Mouse (Mus musculus): ENCODE data around the gene Olfr1509. TPM values are rescaled to one million over a fixed set of nuclear protein-coding genes. Genes with fewer than 3 reads are reported as not detected.
"Not testable (repeated sequence)": the region's sequence is repeated elsewhere in the genome, so short reads cannot be mapped to it uniquely, and the experiment has no call there.

The Olfr1509 gene
- polyA plus RNA-seq (2015; fragmentation: Nextera tagmentation; extraction: Ambion mirVana): not detected in 2 replicates

DNA sequence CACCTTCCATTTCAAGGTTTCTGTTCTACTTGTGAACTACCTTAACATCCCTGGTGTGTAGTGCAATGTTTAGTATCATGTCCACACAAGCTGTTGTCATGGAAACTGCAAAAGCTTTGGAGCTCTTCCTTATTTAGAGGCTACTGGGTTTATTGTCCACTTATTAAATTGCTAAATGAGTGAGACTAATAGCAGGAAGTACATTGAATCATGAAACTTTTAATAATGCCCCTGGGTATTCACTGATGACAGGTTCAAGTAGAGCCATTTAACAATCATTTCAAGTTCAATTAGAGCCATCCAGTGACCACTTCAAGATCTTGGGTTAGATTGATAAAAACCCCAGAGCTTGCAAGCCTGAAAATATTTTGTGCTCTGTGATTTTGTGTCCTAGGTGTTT lies at the start of gene Olfr1509:
TSS of gene Olfr1509 (plus strand) at position 301 of the 400 bp plus-strand sequence.
- no peak for ATAC-seq (ENCODE audit: low FRiP score)
- no peaks in the 10 kb centered on the region for H3K27me3 ChIP-seq (replicated peaks)
- H3K4me3 ChIP-seq (replicated peaks): no peak within 1 kb of the TSS
- no peak within 1 kb of the TSS for H3K4me2 ChIP-seq
- H3K9me3 ChIP-seq (replicated peaks): no peaks in the 10 kb centered on the region; the same call in 1 of the 2 replicates
- H3K36me3 ChIP-seq: no peaks in the 10 kb centered on the region
- H3K9ac ChIP-seq (replicated peaks): no peak within 1 kb of the TSS
- H3K27ac ChIP-seq (replicated peaks): no peak within 1 kb of the TSS
- H3K4me1 ChIP-seq: no peaks in the 10 kb centered on the region

DNA sequence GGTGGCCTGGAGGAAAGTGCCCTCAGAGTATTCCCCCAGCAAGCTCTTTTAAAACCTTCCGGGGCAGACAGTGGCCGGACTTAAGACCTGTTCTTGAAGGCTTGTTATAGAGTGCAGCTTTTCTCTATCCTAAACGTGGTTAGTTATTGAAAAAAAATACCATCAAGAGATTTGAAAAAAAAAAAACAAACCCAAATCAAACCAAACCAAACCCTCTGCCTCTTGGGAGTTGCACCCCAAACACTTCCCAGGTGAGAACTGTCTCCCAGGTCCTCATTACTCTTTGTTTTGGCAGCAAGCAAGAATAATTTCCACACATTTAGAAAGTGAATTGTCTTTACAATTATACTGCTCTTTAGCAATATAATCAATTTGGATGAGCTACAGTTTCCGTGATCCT lies 45.5 kb upstream of the Olfr1509 start, which contains the start of gene Olfr1511:
TSS of gene Olfr1511 (minus strand) at position 101 of the 400 bp plus-strand sequence.
- WGBS: 79% methylated on average over 4 of the region's 4 CpGs
- no peak for ATAC-seq (ENCODE audit: low FRiP score)
- no peaks in the 10 kb centered on the region for H3K4me1 ChIP-seq

DNA sequence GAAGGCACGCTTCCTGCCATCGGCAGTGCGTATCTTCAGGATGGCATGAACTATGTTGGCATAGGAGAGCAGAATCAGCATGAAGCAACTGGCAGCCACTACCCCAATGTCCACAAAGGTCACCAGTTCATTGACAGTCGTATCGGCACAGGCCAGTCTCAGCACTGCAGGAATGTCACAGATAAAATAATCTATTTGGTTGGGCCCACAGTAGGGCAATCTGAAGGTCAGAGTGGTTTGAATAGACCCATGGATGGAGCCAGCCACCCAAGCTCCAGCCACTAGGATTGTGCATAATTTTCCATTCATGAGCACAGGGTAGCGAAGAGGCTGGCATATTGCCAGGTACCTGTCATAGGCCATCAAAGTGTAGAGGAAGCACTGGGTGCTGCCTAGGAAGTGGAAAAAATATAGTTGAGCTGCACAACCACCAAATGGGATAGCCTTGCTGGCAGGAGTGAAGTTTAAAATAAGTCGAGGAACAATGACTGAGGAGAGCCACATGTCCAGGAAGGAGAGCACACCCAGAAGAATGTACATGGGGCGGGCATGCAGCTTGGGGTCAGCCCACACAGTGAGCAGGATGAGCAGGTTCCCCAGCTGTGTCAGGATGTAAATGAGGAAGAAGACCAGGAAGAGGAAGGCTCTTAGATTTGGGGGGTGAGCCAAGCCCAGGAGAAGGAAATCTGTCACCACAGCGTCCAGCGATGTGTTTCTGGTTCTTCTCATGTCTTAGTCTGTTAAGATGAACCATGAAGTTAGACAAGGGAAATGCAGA lies 32.5 kb upstream of the Olfr1509 start:
- not testable (repeated sequence) for H3K36me3 ChIP-seq; H3K4me1 ChIP-seq; H3K27me3 ChIP-seq (replicated peaks); H3K27ac ChIP-seq (replicated peaks); H3K9ac ChIP-seq (replicated peaks); ATAC-seq (ENCODE audit: low FRiP score); H3K9me3 ChIP-seq (replicated peaks); H3K4me3 ChIP-seq (replicated peaks); H3K4me2 ChIP-seq
- 89% methylated on average over 7 of the region's 10 CpGs for WGBS

More for the DNA sequence above, 45.5 kb upstream of the Olfr1509 start, which contains the start of gene Olfr1511:
- no peaks in the 10 kb centered on the region for H3K36me3 ChIP-seq
- H3K9me3 ChIP-seq (replicated peaks): no peaks in the 10 kb centered on the region
- no peak within 1 kb of the TSS for H3K4me3 ChIP-seq (replicated peaks)
- no peak within 1 kb of the TSS for H3K9ac ChIP-seq (replicated peaks)
- no peak within 1 kb of the TSS for H3K4me2 ChIP-seq
- H3K27me3 ChIP-seq (replicated peaks): no peaks in the 10 kb centered on the region
- no peak within 1 kb of the TSS for H3K27ac ChIP-seq (replicated peaks)

DNA sequence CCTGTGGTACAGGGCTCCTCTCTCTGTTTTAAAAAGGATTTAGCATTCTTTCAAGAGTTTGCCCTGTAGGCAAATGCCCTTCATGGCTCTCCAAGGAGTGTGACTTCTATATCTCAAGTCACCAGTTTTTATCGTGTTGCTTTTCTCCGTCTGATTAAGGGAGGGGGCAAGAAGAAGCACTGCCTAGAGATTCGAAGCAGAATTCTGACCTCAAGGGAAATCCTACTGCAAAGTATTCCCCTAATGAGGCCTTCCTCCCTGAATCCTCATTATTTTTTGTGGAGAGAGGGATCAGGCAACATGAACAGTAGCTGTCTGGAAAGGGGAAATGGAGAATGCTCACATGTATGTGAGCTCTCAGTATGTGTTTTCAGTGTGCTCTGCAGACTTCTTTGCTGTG lies 28.5 kb upstream of the Olfr1509 start, which contains the start of gene Olfr1510:
TSS of gene Olfr1510 (minus strand) at position 101 of the 400 bp plus-strand sequence.
- no peaks in the 10 kb centered on the region for H3K4me1 ChIP-seq
- 91% methylated on average over 3 of the region's 3 CpGs for WGBS
- H3K4me2 ChIP-seq: no peak within 1 kb of the TSS
- H3K9me3 ChIP-seq (replicated peaks): no peaks in the 10 kb centered on the region
- H3K4me3 ChIP-seq (replicated peaks): no peak within 1 kb of the TSS
- no peak for ATAC-seq (ENCODE audit: low FRiP score)
- H3K27ac ChIP-seq (replicated peaks): no peak within 1 kb of the TSS
- H3K27me3 ChIP-seq (replicated peaks): no peaks in the 10 kb centered on the region
- no peaks in the 10 kb centered on the region for H3K36me3 ChIP-seq
- no peak within 1 kb of the TSS for H3K9ac ChIP-seq (replicated peaks)

DNA sequence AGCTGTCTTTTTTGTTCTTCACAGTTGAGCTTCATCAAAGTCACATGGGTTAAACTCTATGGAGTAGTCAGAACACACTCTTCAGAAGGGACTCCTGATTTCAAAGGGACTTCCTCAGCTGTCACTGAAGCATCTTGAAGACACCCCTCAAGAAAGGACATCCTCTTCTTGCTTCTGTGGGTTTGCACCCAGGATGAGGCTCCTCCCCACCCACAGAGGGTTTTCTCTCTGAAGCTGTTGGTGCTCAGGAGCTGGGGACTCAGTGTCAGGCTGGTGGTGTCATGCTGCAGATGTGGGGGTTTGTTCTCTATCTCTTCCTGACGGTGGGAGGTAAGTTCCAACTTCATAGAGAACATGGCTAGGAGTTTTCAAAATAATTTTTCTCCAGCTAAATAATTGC lies 15.1 kb upstream of the Olfr1509 start:
- H3K9ac ChIP-seq (replicated peaks): no peak overlapping the region
- H3K9me3 ChIP-seq (replicated peaks): no peaks in the 10 kb centered on the region
- H3K27ac ChIP-seq (replicated peaks): no peak overlapping the region
- no peak overlapping the region for H3K4me2 ChIP-seq
- H3K36me3 ChIP-seq: no peaks in the 10 kb centered on the region
- H3K27me3 ChIP-seq (replicated peaks): no peaks in the 10 kb centered on the region
- WGBS: 93% methylated on average over 1 of the region's 1 CpGs
- H3K4me3 ChIP-seq (replicated peaks): no peak overlapping the region
- ATAC-seq (ENCODE audit: low FRiP score): no peak
- H3K4me1 ChIP-seq: no peaks in the 10 kb centered on the region

DNA sequence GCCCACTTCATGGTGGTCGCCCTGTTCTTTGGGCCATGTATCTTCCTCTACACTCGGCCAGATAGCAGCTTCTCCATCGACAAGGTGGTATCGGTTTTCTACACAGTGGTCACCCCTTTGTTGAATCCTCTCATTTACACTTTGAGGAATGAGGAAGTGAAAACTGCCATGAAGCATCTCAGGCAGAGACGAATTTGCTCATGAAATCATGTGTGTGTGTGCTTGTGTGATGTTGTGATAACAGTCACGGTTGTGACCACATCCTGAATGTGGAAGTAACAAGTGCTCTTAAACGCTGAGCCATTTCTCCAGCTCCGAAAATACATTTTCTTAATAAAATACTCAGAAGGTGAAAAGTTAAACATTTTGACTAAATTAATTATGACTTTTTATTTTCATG lies 8.3 kb downstream of the Olfr1509 start:
- Histone ChIP-seq H3K4me3 (replicated peaks) (no peak overlapping the region), H3K4me1 (no peaks in the 10 kb centered on the region), H3K9me3 (replicated peaks) (no peaks in the 10 kb centered on the region), H3K36me3 (no peaks in the 10 kb centered on the region), H3K27ac (replicated peaks) (no peak overlapping the region), H3K27me3 (replicated peaks) (no peaks in the 10 kb centered on the region), H3K4me2 (no peak overlapping the region), H3K9ac (replicated peaks) (no peak overlapping the region)
- WGBS: 90% methylated on average over 8 of the region's 8 CpGs
- ATAC-seq (ENCODE audit: low FRiP score): no peak

DNA sequence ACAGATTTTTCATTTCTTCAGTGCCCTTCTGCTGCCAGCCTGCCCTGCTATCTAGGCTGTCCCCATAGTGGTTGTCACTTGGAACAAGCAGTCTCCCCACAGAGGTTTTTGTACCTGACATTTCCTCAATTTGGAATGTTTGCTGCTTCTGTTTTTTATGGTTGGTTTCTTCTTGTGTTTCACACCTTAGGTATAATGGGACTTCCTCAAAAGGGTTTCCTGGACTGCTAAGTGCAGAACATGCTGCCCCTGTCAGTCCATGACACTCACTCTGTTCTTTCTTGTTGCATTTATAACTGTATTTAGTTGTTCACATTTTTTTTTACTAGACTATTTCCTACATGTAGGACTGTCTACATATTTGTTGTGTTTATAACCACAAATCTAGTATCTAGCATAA lies 19.1 kb downstream of the Olfr1509 start:
- no peak for ATAC-seq (ENCODE audit: low FRiP score)
- H3K9me3 ChIP-seq (replicated peaks): no peaks in the 10 kb centered on the region
- H3K4me2 ChIP-seq: no peak overlapping the region

DNA sequence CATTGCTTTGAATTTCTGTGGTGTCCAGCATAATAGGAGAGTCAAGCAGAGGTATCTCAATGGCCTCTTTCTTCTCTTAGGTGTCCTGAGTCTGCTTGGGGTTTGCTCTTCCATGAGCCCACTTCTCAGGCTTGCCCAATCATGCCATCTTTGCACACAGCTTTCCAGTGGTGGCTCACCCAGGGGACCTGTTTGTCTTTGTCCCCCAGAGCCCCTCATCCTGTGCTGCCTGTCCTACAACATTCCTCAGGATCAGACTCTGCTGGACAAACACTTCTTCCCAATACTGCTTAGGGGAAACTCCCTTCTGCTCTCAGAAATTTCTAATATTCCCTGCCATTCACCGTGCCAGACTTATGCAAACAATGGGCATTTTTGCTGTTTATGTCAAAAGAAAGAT lies 22.9 kb downstream of the Olfr1509 start:
- no peak overlapping the region for H3K4me2 ChIP-seq
- H3K4me1 ChIP-seq: no peaks in the 10 kb centered on the region
- no peak overlapping the region for H3K9ac ChIP-seq (replicated peaks)
- H3K36me3 ChIP-seq: no peaks in the 10 kb centered on the region
- 86% methylated on average over 1 of the region's 1 CpGs for WGBS
- H3K27me3 ChIP-seq (replicated peaks): no peaks in the 10 kb centered on the region
- ATAC-seq (ENCODE audit: low FRiP score): no peak
- H3K4me3 ChIP-seq (replicated peaks): no peak overlapping the region
- H3K27ac ChIP-seq (replicated peaks): no peak overlapping the region
- H3K9me3 ChIP-seq (replicated peaks): no peaks in the 10 kb centered on the region

More for the DNA sequence above, 19.1 kb downstream of the Olfr1509 start:
- H3K4me1 ChIP-seq: no peaks in the 10 kb centered on the region
- H3K4me3 ChIP-seq (replicated peaks): no peak overlapping the region
- H3K27me3 ChIP-seq (replicated peaks): no peaks in the 10 kb centered on the region
- no peak overlapping the region for H3K9ac ChIP-seq (replicated peaks)
- no peaks in the 10 kb centered on the region for H3K36me3 ChIP-seq
- H3K27ac ChIP-seq (replicated peaks): no peak overlapping the region

DNA sequence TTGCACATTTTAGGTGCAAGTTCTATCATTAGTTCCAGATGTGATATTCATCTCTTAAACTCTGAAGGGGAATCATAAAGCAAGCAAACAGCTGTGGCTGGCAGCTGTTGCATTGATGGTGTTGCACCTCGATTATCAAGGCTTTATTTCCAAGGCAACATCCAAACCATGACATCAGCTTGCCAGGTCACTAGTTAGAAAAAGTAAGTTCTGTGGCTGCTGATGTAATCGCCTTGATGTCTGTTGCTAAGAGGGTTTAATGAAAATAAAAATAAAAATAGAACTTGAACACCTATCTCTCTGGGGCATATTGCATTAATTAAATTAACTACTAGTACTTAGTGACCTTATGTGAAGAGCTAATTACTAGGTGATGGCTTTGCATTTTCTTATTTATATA lies 24.6 kb downstream of the Olfr1509 start, which contains the start of gene Olfr1508:
TSS of gene Olfr1508 (minus strand) at position 101 of the 400 bp plus-strand sequence.
- Histone ChIP-seq H3K4me1 (no peaks in the 10 kb centered on the region), H3K9me3 (replicated peaks) (no peaks in the 10 kb centered on the region), H3K4me2 (no peak within 1 kb of the TSS), H3K4me3 (replicated peaks) (no peak within 1 kb of the TSS), H3K27me3 (replicated peaks) (no peaks in the 10 kb centered on the region), H3K9ac (replicated peaks) (no peak within 1 kb of the TSS), H3K27ac (replicated peaks) (no peak within 1 kb of the TSS), H3K36me3 (no peaks in the 10 kb centered on the region)
- WGBS: 74% methylated on average over 2 of the region's 2 CpGs
- no peak for ATAC-seq (ENCODE audit: low FRiP score)

DNA sequence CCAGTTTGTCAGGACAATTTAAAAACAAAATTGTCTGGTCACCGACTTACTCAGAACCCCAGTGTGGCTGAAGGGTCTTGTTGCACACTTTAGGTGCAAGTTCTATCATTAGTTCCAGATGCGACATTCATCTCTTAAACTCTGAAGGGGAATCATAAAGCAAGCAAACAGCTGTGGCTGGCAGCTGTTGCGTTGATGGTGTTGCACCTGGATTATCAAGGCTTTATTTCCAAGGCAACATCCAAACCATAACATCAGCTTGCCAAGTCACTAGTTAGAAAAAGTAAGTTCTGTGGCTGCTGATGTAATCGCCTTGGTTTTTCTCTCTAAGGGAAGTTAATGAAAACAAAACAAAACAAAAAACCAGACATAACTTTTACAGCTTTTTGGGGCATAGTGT lies 52.7 kb downstream of the Olfr1509 start, which contains the start of gene Olfr1507:
TSS of gene Olfr1507 (minus strand) at position 234 of the 400 bp plus-strand sequence.
- Histone ChIP-seq H3K4me3 (replicated peaks) (no peak within 1 kb of the TSS), H3K9me3 (replicated peaks) (no peaks in the 10 kb centered on the region), H3K9ac (replicated peaks) (no peak within 1 kb of the TSS), H3K27me3 (replicated peaks) (no peaks in the 10 kb centered on the region), H3K27ac (replicated peaks) (no peak within 1 kb of the TSS), H3K36me3 (no peaks in the 10 kb centered on the region), H3K4me1 (no peaks in the 10 kb centered on the region), H3K4me2 (no peak within 1 kb of the TSS)
- ATAC-seq (ENCODE audit: low FRiP score): no peak
- WGBS: 91% methylated on average over 4 of the region's 4 CpGs
